Mouse (Mus musculus) hematopoietic multipotent progenitor cell, adult 10-12 weeks (in vitro differentiated cells): ENCODE measurements around the gene Olfr198. TPM values are rescaled to one million over a fixed set of nuclear protein-coding genes. Genes with fewer than 3 reads are reported as not detected.

Source experiments
- polyA plus RNA-seq: library from polyadenylated mRNA; stranded (reverse); fragments of >175 nt; gene quantifications from 2 replicates; pipeline ENCODE4 v1.2.3, GENCODE M21; 2012; ENCODE audit warnings: low replicate concordance

Gene Olfr198
- polyA plus RNA-seq: not detected in 2 replicates

DNA sequence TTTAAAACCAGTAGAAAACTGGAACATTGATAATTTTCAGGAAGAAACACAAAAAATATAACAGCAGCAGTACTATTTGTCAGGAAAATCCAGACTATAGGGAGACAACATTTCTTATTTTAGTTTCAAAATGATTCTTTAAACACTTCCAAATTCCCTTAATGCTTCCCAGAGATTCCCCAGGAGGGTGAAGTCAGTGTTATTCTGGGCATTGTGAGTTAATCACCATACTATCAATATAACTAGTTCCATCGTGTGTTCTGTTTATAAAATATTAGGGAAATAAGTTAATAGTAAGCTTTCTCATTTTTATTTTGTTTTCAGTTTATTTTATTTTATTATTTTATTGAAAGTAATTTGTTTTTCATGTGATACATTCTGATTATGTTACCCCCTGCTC lies at the start of gene Olfr198:
Gene Olfr198, minus strand, starts transcription at position 101 of the 400 bp plus-strand sequence.

DNA sequence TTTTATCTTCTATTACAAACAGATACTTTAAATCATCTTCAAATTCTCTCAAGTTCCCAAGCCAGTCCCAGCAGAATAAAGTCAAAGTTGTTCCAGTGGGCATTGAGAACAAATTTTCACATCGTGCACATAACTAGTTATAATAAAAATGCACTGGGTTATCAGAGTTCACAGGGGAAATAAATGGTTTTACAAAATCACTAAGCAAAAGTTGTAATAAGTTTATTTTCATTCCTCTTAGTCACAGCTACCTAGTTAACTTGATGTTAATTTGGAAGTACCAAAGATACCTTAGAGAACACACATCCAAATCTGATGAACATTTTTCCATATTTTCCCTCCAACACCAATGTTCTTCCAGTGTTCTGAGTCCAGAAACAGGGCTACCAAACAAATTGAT lies 16.3 kb upstream of the Olfr198 start, which contains the start of gene Olfr199:
Gene Olfr199, minus strand, starts transcription at position 101 of the 400 bp plus-strand sequence.

DNA sequence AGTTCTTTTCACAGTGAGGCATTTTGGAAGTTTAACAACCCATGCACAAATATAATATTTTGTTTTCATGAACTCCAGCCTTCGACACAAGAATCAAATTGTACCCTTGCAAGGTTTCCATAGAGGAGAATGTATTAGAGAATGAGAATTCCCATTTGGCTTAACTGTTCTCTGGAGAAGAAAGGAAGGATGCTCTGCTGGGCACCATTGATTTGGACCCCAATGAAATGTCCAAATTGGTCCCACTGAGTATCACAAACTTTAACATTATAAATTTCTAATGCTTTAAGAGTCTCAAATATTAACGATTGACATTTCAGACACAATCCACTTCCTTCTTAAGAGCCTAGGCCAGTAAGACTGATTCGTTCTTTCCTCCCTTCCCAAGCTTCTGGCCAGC lies 33.0 kb downstream of the Olfr198 start, which contains the start of gene Olfr196:
Gene Olfr196, minus strand, starts transcription at position 101 of the 400 bp plus-strand sequence.

Other genes with a start within 250 kb of the Olfr198 start
- gene Olfr183, start 208.2 kb downstream of the Olfr198 start, polyA plus RNA-seq: not detected in 2 replicates
- not detected in 2 replicates for gene Olfr186, start 173.2 kb downstream of the Olfr198 start, polyA plus RNA-seq
- not detected in 2 replicates for gene Olfr187, start 163.8 kb downstream of the Olfr198 start, polyA plus RNA-seq
- gene Olfr190, start 125.5 kb downstream of the Olfr198 start, polyA plus RNA-seq: not detected in 2 replicates
- gene Olfr191, start 113.7 kb downstream of the Olfr198 start, polyA plus RNA-seq: not detected in 2 replicates
- gene Olfr193, start 91.7 kb downstream of the Olfr198 start, polyA plus RNA-seq: not detected in 2 replicates
- gene Olfr194, start 82.5 kb downstream of the Olfr198 start, polyA plus RNA-seq: not detected in 2 replicates
- gene Olfr195, start 56.5 kb downstream of the Olfr198 start, polyA plus RNA-seq: not detected in 2 replicates
- not detected in 2 replicates for gene Olfr196, start 33.1 kb downstream of the Olfr198 start, polyA plus RNA-seq
- gene Olfr199, start 16.2 kb upstream of the Olfr198 start, polyA plus RNA-seq: not detected in 2 replicates
- gene Olfr201, start 69.1 kb upstream of the Olfr198 start, polyA plus RNA-seq: not detected in 2 replicates
- gene Olfr202, start 83.3 kb upstream of the Olfr198 start, polyA plus RNA-seq: not detected in 2 replicates
- not detected in 2 replicates for gene Olfr203, start 95.3 kb upstream of the Olfr198 start, polyA plus RNA-seq
- not detected in 2 replicates for gene Olfr204, start 114.7 kb upstream of the Olfr198 start, polyA plus RNA-seq
- gene Olfr205, start 127.6 kb upstream of the Olfr198 start, polyA plus RNA-seq: not detected in 2 replicates
- not detected in 2 replicates for gene Olfr206, start 145.7 kb upstream of the Olfr198 start, polyA plus RNA-seq
- not detected in 2 replicates for gene Olfr209, start 160.5 kb upstream of the Olfr198 start, polyA plus RNA-seq
- not detected in 2 replicates for gene Gabrr3, start 203.8 kb upstream of the Olfr198 start, polyA plus RNA-seq